Mouse (Mus musculus) brain, embryonic 14.5 days (tissue): ENCODE results near the gene Mbnl2. TPM values are rescaled to one million over a fixed set of nuclear protein-coding genes. Genes with fewer than 3 reads are reported as not detected.

Source experiments
- DNase-seq: peaks from one replicate; pipeline ENCODE4 v3.0.0-alpha.2; 2011; ENCODE audit warnings: low read depth
- CTCF ChIP-seq: fragments of 200-500 bp; IDR thresholded peaks from 2 replicates; pipeline ENCODE4 v1.5.1; 2012; ENCODE audit warnings: inconsistent platforms, mild to moderate bottlenecking, moderate library complexity, borderline replicate concordance; ENCODE audit not compliant: insufficient read depth, insufficient read length; ENCODE audit errors: extremely low read depth
- POLR2A ChIP-seq: fragments of 200-500 bp; IDR thresholded peaks from 2 replicates; pipeline ENCODE4 v1.6.1; 2012; ENCODE audit warnings: mild to moderate bottlenecking, inconsistent platforms, borderline replicate concordance; ENCODE audit not compliant: poor library complexity, insufficient read depth, insufficient read length, severe bottlenecking; ENCODE audit errors: extremely low read depth
- polyA plus RNA-seq: library from polyadenylated mRNA; depleted of rRNA; stranded (reverse); fragments of >200 nt; gene quantifications from 2 replicates; pipeline ENCODE4 v1.2.3, GENCODE M21; 2012; rRNA removed

Mbnl2 gene
- polyA plus RNA-seq, 1 experiment: 20.2 TPM

GRCm38 (mm10) chr14:120463938-120464727 is 188.7 kb downstream of the Mbnl2 start:
- DNase-seq: no peak
- no peak for TF ChIP-seq POLR2A
- no peak for TF ChIP-seq CTCF

GRCm38 (mm10) chr14:120466816-120467215 is 191.3 kb downstream of the Mbnl2 start:
- no peak for DNase-seq
- TF ChIP-seq POLR2A: no peak
- TF ChIP-seq CTCF: no peak

GRCm38 (mm10) chr14:120469126-120469790 is 193.8 kb downstream of the Mbnl2 start:
- DNase-seq: no peak
- TF ChIP-seq POLR2A (no peak), CTCF (no peak)

GRCm38 (mm10) chr14:120476186-120476697 is 200.8 kb downstream of the Mbnl2 start:
- no peak for TF ChIP-seq POLR2A
- TF ChIP-seq CTCF: no peak
- no peak for DNase-seq

- TF ChIP-seq CTCF: no peak
- peak; percentile 73; the same call in 1 of the 2 replicates for TF ChIP-seq POLR2A
- DNase-seq: peak; percentile 100
Observed at GRCm38 (mm10) chr14:120477288-120477981, 202.0 kb downstream of the Mbnl2 start.

GRCm38 (mm10) chr14:120477982-120478568 is 202.6 kb downstream of the Mbnl2 start, which contains the start of gene Rap2a:
Gene Rap2a, plus strand, starts transcription at chr14:120478444.
- no peak for TF ChIP-seq CTCF
- TF ChIP-seq POLR2A: peak; percentile 87
- peak; percentile 99 for DNase-seq

GRCm38 (mm10) chr14:120478641-120479341 is 203.3 kb downstream of the Mbnl2 start:
- DNase-seq: peak; percentile 68

GRCm38 (mm10) chr14:120480341-120480900 is 205.0 kb downstream of the Mbnl2 start:
- TF ChIP-seq CTCF (no peak), POLR2A (no peak)
- no peak for DNase-seq

More at GRCm38 (mm10) chr14:120478641-120479341, 203.3 kb downstream of the Mbnl2 start:
- TF ChIP-seq POLR2A: no peak
- no peak for TF ChIP-seq CTCF

GRCm38 (mm10) chr14:120480927-120481326 is 205.5 kb downstream of the Mbnl2 start:
- TF ChIP-seq POLR2A: no peak
- no peak for TF ChIP-seq CTCF
- no peak for DNase-seq

Other genes starting within 250 kb of the Mbnl2 start
- gene Oxgr1, start 233.2 kb upstream of the Mbnl2 start, polyA plus RNA-seq: 0.04 TPM in 1 of 2 replicates, not detected in the other
- gene Rap2a, start 202.8 kb downstream of the Mbnl2 start, polyA plus RNA-seq: 30.9 and 37.0 TPM in 2 replicates